Mouse (Mus musculus) kidney, embryonic 14.5 days (tissue): ENCODE results near the gene Agap3. TPM values are rescaled to one million over a fixed set of nuclear protein-coding genes. Genes with fewer than 3 reads are reported as not detected.

Experiments used
- ATAC-seq: fragments of 200-750 bp; cut with Nextera tagmentation; 2 replicates; pipeline ENCODE4 v1.8.0; 2017; ENCODE audit warnings: moderate number of reproducible peaks, mild to moderate bottlenecking, moderate TSS enrichment, moderate library complexity; ENCODE audit not compliant: low FRiP score, low TSS enrichment
- H3K27ac ChIP-seq: fragments of 300-500 bp; sonication (generic); 2 replicates; pipeline ENCODE4 v1.5.1; 2014; ENCODE audit warnings: low read depth, mild to moderate bottlenecking, low read length, moderate library complexity, mixed read lengths
- H3K27me3 ChIP-seq: fragments of 300-500 bp; sonication (generic); 2 replicates; pipeline ENCODE4 v1.6.1; 2014; ENCODE audit warnings: mild to moderate bottlenecking, low read length; ENCODE audit not compliant: control insufficient read depth, insufficient read depth
- H3K36me3 ChIP-seq: fragments of 300-500 bp; sonication (generic); 2 replicates; pipeline ENCODE4 v1.6.1; 2014; ENCODE audit warnings: low read length, mixed read lengths; ENCODE audit not compliant: control insufficient read depth, insufficient read depth
- H3K4me1 ChIP-seq: fragments of 300-500 bp; sonication (generic); 2 replicates; pipeline ENCODE4 v1.6.1; 2014; ENCODE audit warnings: low read length, mixed read lengths; ENCODE audit not compliant: control insufficient read depth, insufficient read depth
- H3K4me2 ChIP-seq: fragments of 300-500 bp; sonication (generic); replicated peaks from 2 replicates; pipeline ENCODE4 v1.6.1; 2014; ENCODE audit warnings: low read depth, mild to moderate bottlenecking, low read length
- H3K4me3 ChIP-seq: fragments of 300-500 bp; sonication (generic); 2 replicates; pipeline ENCODE4 v1.5.1; 2014; ENCODE audit warnings: mild to moderate bottlenecking, low read length
- H3K9ac ChIP-seq: fragments of 300-500 bp; sonication (generic); 2 replicates; pipeline ENCODE4 v1.6.1; 2014; ENCODE audit warnings: low read depth, mild to moderate bottlenecking, low read length, moderate library complexity
- H3K9me3 ChIP-seq: fragments of 300-500 bp; sonication (generic); 2 replicates; pipeline ENCODE4 v1.6.1; 2016; ENCODE audit warnings: low read length; ENCODE audit not compliant: control insufficient read depth
- WGBS: fragments of 180-500 bp; shearing (Covaris S2); extraction: QIAGEN DNeasy Blood & Tissue Kit; methylation state at CpG from one replicate; pipeline ENCODE4 v1.1.7; 2014; 5-methylcytosine and 5-hydroxymethylcytosine counted together
- polyA plus RNA-seq: library from polyadenylated mRNA; unstranded; fragments of >200 nt; fragmentation: Nextera tagmentation; extraction: Ambion mirVana; gene quantifications from 2 replicates; pipeline ENCODE4 v1.2.1, GENCODE M21; 2014

Gene Agap3
- 19.7 and 24.7 TPM in 2 replicates for polyA plus RNA-seq

DNA sequence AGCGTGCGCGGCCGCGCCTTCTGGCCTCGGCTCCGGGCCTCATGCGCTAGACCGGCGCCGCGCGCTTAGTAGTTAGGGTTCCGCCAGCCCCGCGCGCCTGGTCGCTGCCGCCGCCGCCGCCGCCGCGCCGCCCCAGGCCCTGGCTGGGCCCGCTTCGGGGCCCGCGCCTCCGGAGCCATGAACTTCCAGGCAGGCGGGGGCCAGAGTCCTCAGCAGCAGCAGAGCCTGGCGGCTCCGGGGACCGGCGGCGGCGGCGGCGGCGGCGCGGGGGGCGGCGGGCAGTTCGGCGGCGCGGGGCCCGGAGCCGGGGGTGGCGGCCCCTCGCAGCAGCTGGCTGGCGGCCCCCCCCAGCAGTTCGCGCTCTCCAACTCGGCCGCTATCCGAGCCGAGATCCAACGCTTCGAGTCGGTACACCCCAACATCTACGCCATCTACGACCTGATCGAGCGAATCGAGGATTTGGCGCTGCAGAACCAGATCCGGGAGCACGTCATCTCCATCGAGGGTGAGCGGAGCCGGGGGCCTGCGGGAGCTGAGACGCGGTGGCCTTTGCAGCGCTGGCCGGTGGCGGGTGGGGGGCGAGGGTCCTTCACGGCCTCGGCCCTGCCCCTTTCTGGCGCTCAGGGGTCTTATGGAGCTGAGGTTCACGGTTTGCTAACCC is at the start of gene Agap3:
Agap3 (plus strand) TSS at position 148 of the 661 bp plus-strand sequence.
- H3K4me1 ChIP-seq: peaks cover 30% of the 10 kb centered on the region
- WGBS: under 1% methylated on average over 73 of the region's 85 CpGs

DNA sequence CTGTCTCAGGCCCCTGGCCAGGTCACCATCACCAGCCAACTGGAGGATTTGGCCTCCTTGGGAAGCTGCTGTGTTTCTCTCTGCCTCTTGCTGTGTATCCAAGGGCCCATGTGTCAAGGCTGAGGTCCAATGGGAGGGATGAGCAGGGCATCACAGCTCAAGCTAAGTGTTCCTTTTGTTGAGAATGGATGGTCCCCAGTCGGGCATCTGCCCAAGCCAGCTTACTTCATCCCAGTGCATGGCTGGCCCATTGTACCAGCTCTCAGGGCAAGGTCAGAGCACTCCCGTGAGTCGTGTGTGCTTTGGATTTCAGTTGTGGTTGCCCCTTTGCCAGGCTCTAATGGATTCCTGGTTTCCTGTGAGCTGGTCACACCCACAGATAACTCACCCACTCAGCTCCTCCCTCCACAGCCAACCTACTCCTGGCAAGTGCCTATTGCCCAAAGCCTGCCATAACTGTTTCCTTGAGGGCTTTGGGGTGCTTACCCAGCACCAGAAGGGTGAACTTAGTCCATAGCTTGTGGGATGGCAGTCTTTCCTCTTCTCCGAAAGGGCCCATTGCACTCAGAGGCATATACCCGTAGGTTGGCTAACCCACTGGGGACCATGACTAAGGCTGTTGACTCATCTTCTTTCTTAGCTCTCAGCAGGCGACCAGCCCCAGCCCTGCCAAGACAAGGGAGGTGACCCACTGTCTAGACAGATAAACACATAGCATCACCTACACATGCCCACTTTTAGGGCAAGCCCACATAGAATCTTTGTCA is 47.2 kb upstream of the Agap3 start:
- peaks cover 57% of the 10 kb centered on the region for H3K36me3 ChIP-seq
- 76% methylated on average over 6 of the region's 6 CpGs for WGBS
- ATAC-seq: no peak

More for the DNA sequence above, at the start of gene Agap3:
- Histone ChIP-seq H3K9me3 (no peaks in the 10 kb centered on the region), H3K27ac (peak within 1 kb of the TSS; percentile 83), H3K9ac (peak within 1 kb of the TSS; percentile 95), H3K27me3 (no peaks in the 10 kb centered on the region), H3K36me3 (peaks cover 2% of the 10 kb centered on the region; the same call in 1 of the 2 replicates), H3K4me3 (peak within 1 kb of the TSS; percentile 82), H3K4me2 (peak within 1 kb of the TSS; percentile 88)
- ATAC-seq: 0 out of 2 replicates have a peak, but pooled peaks have one; percentile 1

DNA sequence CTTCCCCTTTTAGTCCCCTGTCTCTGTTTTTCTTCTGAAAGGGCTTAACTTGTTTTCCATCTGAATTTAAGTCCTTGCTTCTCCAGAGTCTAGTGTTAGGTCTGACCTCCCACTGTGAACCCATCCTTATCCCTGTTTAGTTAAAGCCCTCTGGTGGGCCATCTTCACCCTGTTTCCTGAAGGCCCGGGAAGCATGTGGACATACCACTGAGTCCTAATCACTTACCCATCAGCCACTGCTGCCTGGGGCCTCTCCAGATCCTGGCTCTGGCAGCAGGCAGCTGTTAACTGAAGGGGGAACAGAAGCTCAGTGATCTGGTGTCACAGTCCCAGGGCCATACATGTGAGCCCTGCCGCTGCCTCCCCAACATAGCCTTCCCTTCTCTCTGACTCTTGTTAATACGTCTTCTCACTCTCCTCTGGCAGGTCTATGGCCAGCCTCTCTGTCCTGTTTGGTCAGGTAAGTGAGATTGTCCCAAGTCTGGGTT is 46.5 kb upstream of the Agap3 start:
- H3K4me3 ChIP-seq: no peak overlapping the region
- ATAC-seq: no peak
- peaks cover 53% of the 10 kb centered on the region for H3K36me3 ChIP-seq
- no peaks in the 10 kb centered on the region for H3K9me3 ChIP-seq
- H3K4me1 ChIP-seq: no peaks in the 10 kb centered on the region
- no peak overlapping the region for H3K27ac ChIP-seq
- no peak overlapping the region for H3K4me2 ChIP-seq
- no peak overlapping the region for H3K9ac ChIP-seq
- WGBS: 57% methylated on average over 3 of the region's 3 CpGs
- no peaks in the 10 kb centered on the region for H3K27me3 ChIP-seq

More for the DNA sequence above, 47.2 kb upstream of the Agap3 start:
- no peaks in the 10 kb centered on the region for H3K4me1 ChIP-seq
- H3K4me3 ChIP-seq: no peak overlapping the region
- H3K9me3 ChIP-seq: no peaks in the 10 kb centered on the region
- no peak overlapping the region for H3K4me2 ChIP-seq
- H3K27me3 ChIP-seq: no peaks in the 10 kb centered on the region
- H3K27ac ChIP-seq: no peak overlapping the region
- no peak overlapping the region for H3K9ac ChIP-seq

DNA sequence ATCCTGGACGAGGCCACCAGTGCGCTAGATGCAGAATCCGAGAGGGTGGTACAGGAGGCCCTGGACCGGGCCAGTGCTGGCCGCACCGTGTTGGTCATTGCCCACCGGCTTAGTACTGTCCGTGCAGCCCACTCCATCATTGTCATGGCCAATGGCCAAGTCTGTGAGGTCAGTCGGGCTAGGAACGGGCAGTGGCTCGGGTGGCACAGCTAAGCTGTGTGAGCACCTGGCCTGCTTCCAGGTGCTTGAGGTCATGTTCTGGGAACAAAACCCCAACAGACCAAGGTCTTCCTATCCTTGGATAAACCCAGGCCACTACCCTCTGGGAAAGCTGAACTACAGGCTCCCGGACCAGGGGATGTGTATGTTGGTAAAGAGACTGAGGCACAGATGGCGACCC is 43.3 kb upstream of the Agap3 start:
- H3K4me1 ChIP-seq: peaks cover 10% of the 10 kb centered on the region
- no peaks in the 10 kb centered on the region for H3K9me3 ChIP-seq
- H3K4me2 ChIP-seq: no peak overlapping the region
- WGBS: 96% methylated on average over 13 of the region's 13 CpGs
- peaks cover 28% of the 10 kb centered on the region for H3K36me3 ChIP-seq
- H3K9ac ChIP-seq: no peak overlapping the region
- no peak overlapping the region for H3K27ac ChIP-seq
- H3K27me3 ChIP-seq: no peaks in the 10 kb centered on the region
- ATAC-seq: no peak
- H3K4me3 ChIP-seq: no peak overlapping the region

DNA sequence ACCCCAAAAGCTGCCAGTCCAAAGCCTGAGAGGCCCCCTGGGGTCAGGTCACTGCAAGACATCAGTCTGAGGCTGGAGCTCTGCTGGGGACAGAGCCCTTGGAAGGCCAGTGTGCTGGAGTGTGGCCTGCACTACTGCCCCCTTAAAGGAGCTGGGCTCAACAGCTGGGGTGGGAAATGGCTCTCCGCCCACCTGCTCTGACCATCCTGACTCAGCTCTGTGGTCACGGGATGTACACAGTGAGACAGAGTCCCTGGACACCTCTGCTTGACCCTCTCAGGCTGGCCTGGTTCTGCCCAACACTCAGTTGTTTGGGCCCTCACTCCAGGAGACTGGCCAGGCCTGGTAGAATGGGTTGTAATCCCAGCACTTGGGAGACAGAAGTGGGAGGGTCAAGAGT is 42.5 kb upstream of the Agap3 start:
- no peak for ATAC-seq
- peaks cover 14% of the 10 kb centered on the region for H3K4me1 ChIP-seq
- WGBS: 88% methylated on average over 2 of the region's 2 CpGs
- H3K4me3 ChIP-seq: no peak overlapping the region
- no peak overlapping the region for H3K9ac ChIP-seq
- H3K27me3 ChIP-seq: no peaks in the 10 kb centered on the region
- H3K9me3 ChIP-seq: no peaks in the 10 kb centered on the region
- H3K36me3 ChIP-seq: peaks cover 24% of the 10 kb centered on the region
- H3K27ac ChIP-seq: no peak overlapping the region
- H3K4me2 ChIP-seq: no peak overlapping the region

DNA sequence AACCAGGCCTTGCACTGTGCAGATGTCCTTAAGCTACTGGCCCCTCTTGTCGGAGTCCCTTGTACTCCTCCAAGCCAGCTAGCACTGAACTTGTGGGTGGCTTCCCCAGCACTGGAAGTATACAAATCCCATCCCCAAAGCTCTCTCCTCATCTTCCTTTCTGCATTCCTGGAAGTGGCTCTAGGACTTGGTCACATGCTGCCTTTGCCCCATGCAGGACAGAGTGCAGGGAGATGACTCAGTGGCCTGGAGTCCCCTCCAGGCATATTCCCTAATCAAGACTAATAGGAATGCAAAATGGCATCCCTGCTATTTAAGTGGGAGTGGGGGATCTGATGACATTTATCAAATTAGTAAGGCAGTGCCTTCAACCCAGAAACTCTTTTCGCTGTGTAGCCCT is 39.9 kb upstream of the Agap3 start:
- no peak for ATAC-seq
- Histone ChIP-seq H3K4me3 (no peak overlapping the region), H3K36me3 (peaks cover 15% of the 10 kb centered on the region), H3K9me3 (no peaks in the 10 kb centered on the region), H3K9ac (no peak overlapping the region), H3K27ac (no peak overlapping the region), H3K27me3 (no peaks in the 10 kb centered on the region), H3K4me1 (peaks cover 19% of the 10 kb centered on the region), H3K4me2 (no peak overlapping the region)
- 85% methylated on average over 2 of the region's 2 CpGs for WGBS

DNA sequence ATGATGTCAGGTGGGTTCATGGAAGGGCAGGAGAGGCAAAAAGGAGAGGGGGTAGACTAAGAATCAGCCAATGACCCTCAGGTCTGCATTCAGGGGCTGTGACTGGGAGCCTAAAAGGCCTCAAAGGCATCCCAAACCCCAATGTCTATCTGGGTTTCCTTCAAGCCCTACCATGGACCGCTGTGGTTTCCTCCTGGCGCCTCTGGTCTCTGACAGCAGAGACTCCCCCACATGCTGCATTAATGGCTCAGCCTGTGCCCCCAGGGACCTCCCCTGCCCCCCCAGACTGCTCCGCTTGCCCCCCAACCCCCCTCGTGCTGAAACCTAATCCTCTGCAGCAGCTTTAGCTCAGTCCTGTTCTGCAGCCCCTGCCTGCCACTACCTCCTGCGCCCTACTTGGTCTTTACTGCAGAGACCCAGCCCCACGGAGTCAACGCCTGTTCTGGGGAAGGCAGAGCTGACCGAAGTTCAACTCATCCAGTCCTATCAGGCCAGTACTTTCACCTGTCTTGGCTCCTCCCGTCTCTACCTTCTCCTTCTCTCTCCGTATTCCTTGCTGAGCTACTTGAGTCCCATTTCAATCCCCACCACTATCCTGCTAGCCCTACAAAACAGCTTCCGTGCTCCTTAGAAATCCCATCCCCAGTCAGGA is 38.8 kb upstream of the Agap3 start, which contains the start of gene Asic3:
Asic3 (plus strand) TSS at position 351 of the 652 bp plus-strand sequence.
- H3K9ac ChIP-seq: no peak within 1 kb of the TSS
- 23% methylated on average over 11 of the region's 11 CpGs for WGBS
- no peak for ATAC-seq
- H3K4me3 ChIP-seq: no peak within 1 kb of the TSS
- 0 out of 2 replicates have a peak within 1 kb of the TSS, but pooled peaks have one; percentile 9 for H3K27ac ChIP-seq
- peaks cover 19% of the 10 kb centered on the region for H3K4me1 ChIP-seq
- peaks cover 7% of the 10 kb centered on the region for H3K36me3 ChIP-seq
- no peaks in the 10 kb centered on the region for H3K27me3 ChIP-seq
- peak within 1 kb of the TSS; percentile 10; the same call in 1 of the 2 replicates for H3K4me2 ChIP-seq
- H3K9me3 ChIP-seq: no peaks in the 10 kb centered on the region

DNA sequence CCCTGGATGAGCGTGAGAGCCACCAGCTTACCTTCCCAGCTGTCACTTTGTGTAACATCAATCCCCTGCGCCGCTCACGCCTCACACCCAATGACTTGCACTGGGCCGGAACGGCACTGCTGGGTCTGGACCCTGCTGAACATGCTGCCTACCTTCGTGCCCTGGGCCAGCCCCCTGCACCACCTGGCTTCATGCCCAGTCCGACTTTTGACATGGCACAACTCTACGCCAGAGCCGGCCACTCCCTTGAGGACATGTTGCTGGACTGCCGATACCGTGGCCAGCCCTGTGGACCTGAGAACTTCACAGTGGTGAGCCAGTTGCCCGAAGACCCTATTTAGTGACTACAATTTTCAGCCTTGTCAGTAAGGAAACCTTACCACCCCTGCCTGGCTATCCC is 38.0 kb upstream of the Agap3 start:
- H3K4me1 ChIP-seq: peaks cover 19% of the 10 kb centered on the region
- no peak; the same call in 1 of the 2 replicates for ATAC-seq
- 75% methylated on average over 13 of the region's 13 CpGs for WGBS
- H3K9me3 ChIP-seq: no peaks in the 10 kb centered on the region
- H3K9ac ChIP-seq: no peak overlapping the region
- H3K27ac ChIP-seq: no peak overlapping the region
- H3K4me3 ChIP-seq: no peak overlapping the region
- H3K27me3 ChIP-seq: no peaks in the 10 kb centered on the region
- H3K36me3 ChIP-seq: peaks cover 6% of the 10 kb centered on the region; the same call in 1 of the 2 replicates
- peak overlapping the region; percentile 10; the same call in 1 of the 2 replicates for H3K4me2 ChIP-seq
